Mouse (Mus musculus) spleen, postnatal 4 days (tissue): ENCODE measurements around the gene Dcdc2a.

Experiments
- DNase-seq, 2 experiments: peaks; one replicate each; pipeline ENCODE4 v3.0.0; 2022; ENCODE audit warnings: low spot score in 2 of 2

The Dcdc2a gene

DNA sequence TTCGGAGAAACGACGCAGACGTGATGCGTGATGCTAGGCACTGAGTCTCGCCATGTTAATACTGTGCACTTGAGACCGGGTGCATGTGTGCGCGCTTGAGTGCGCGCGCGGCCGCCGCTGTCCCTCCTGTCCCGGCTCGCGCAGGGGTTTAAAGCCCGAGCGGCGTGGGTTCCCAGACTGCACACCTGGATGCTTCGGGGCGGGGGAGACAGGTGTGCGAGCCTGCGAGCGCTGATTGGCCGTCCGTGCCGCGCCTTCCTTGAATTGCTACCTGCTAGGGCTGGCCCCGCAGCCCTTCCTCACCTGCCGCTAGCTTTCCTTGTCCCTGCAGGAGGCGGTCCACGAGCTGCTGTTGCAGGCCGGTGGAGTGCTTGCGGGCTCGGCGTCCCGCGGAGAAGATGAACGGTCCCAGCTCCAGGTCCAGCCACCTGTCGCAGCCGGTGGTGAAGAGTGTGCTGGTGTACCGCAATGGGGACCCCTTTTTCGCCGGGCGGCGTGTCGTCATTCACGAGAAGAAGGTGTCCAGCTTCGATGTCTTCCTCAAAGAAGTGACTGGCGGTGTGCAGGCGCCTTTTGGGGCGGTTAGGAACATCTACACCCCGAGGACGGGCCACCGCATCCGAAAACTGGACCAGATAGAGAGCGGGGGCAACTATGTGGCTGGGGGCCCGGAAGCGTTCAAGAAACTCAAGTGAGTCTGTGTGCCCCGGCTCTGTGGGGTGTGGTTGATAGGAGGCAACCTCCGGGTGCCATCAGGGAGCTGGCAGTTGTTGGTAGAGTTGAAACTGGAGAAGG is at the start of gene Dcdc2a:
Dcdc2a (plus strand) TSS at position 132 of the 795 bp plus-strand sequence.
- DNase-seq = peak in 1 of 2 experiments; percentile 59

DNA sequence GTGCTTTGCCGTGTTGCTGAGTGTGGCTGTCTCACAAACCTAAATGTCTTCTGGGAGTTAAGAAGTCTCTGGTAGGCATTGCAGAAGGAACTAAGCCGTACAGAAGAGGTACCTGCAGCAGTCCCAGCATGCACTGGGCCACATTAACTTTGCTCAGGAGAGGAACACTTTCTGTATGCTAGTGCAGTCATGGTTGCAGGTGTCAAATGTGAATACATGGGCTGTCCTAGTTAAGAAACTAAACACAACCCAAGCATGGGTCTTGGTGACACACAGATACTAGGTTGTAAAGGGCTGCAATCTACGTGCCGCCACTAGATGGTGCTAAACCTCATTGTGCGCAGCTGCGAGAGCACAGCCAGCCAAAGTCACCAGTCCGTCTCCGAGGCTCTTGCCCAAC is 48.7 kb upstream of the Dcdc2a start:
- peak; percentile 46 to 75 for DNase-seq

DNA sequence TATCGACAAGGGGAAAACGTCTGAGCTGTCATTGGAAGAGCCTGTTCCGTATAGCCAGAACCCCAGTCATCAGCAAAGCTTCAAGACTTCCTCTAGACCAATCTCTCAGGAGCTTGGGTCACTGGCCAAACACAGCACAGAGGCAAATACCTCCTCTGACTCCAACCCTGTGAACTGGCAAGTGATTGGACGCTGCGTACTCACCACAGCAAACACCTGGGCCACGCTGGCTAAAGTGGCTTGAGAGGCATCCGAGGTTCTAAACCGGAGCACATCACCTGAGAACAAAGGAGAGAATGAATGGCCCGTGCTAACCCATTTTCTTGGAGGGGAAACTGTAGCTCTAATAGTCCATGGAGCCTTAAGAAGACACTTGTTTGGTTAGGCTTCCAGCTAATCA is 37.5 kb upstream of the Dcdc2a start:
- DNase-seq = peak in 1 of 2 experiments; percentile 50

DNA sequence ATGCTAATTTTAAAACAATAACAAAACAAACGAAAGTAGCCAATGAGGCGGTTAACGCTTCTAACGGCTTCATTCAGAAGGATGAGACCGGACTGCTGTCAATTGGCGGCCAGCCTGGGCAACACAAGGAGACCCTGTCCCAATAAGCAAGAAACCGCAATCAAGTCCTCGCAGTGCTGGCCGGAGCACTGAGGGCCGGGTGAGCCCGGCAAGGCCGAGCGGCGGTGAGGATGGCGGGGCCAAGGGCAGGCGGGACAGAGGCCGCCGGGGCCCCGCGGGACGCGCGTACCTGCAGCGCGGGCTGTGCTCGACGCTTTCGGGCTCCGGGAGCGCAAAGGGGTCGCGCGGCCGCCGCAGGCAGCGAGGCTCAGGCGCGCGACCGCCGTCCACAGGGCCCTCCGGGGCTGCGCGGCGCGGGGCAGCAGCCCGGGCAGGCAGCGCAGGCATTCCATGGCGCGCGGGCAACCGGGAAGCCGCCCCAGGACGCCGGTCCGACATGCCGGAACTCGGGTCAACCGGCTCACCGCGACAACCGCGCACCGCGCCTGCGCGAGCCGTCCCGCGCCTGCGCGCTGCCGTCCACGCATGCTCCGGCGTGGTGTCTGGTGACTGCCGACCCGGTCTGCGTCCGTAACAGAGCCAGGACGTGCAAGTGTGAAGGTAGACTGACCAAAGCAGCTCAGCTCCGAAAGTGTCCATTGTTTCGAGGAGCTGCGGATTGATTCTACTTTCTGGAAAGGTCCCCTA is 35.8 kb upstream of the Dcdc2a start, which contains the start of gene Mrs2:
Mrs2 (minus strand) TSS at position 587 of the 747 bp plus-strand sequence.
- DNase-seq = peak; percentile 85 to 94

DNA sequence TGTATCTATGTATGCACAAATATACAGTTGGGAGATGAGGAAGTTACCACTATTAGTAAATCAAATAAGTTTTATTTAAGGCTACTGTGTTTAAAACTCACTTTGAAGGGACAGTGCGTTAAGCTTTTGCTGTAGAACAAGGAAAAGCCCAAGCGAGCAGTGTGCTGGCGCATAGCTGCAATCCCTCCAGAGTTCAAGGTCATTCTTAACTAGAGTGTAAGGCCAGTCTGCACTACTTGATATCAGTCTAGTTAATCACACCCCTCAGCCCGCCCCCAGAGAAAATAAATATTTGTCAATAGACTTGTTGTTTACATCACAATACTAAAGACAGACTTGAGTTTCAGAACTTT is 35.3 kb upstream of the Dcdc2a start:
- peak; percentile 16 to 38 for DNase-seq

DNA sequence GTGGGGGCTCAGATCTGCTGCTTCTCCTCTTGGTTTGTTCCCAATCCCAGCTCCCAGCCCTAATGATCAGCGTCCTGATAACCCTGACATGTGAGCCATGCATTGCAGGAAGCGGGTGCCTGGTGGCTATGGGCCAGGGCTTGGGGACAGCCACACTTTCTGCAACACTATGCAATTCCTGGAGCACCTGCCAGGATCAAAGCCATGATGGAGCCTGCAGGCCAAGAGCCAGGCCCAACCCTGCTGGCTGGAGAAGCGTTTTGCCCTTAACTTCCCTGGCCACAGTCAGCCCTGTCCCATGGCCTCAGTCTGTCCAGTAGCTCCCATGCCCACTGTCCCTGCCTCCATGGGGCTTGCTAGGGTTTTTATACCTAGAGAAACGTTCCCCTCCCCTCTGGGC is 33.4 kb upstream of the Dcdc2a start:
- peak in 1 of 2 experiments; percentile 52 for DNase-seq

DNA sequence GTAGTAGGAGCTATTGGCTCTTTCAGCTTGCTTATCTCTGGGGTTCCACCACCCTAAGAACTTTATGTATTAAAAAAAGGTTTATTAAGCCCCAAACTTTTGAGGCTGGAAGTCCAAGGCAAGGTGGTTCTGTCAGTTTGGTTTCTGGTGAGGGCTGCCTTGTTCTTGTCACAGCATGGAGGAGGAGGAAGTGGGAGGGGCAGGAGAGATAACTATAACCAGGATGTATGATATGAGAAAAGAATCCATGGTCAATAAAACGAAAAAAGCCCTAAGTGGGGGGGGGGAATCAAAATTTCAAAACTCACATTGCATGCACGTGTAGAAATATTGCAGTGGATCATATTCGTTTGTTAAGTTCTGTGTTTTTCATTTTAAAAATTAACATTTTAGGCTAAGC is 32.7 kb upstream of the Dcdc2a start:
- DNase-seq = no peak

DNA sequence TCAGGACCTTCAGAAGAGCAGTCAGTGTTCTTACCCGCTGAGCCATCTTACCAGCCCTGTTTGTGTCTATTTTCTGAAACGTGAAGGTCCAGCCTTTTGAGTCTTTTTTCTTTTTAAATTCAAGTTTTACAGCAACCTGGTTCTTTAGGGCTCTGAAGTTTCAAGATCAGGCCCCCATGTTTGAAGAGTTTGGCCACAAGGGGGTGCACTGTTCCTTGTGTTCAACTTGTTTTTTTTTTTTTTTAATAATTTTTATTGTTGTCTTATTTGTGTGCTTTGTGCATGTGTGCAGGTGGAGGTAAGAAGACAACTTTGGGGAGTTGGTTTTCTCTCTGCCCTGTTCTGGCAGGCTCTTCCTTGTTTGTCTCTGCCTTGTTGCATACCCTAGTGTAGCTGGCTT is 31.1 kb upstream of the Dcdc2a start:
- peak in 1 of 2 experiments; percentile 64 for DNase-seq

DNA sequence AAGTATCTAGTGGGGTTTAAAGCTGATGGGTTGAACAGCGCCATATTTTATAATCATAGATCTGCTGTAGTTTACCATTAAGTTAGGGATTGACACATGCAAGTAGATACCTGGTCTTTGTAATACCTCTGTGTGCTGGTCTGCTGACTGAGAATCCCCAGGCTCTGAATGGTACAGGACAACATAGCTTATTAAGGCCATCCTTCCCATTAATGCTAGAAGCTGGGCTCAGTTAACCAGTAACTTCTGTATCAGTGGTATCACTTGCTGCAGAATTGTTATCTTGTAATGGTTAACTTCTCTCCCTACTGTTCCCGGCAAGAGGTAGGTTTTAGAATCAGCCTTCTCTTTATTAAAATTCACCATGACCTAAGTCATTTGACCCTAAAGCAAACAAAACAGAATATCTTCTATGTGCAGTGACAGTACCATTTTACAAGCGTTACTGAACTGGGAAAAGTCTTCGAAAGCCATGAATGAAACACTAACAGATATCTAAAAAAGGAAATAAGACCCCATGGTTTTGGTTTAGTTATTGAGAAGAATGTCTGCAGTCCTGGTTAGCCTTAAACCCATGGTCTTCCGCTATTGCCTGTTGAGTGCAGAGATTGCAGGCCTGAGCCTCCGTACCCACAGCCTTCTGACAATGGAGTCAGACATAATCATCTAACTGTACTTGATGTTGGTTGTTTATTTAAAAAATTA is 29.2 kb upstream of the Dcdc2a start:
- no peak for DNase-seq

DNA sequence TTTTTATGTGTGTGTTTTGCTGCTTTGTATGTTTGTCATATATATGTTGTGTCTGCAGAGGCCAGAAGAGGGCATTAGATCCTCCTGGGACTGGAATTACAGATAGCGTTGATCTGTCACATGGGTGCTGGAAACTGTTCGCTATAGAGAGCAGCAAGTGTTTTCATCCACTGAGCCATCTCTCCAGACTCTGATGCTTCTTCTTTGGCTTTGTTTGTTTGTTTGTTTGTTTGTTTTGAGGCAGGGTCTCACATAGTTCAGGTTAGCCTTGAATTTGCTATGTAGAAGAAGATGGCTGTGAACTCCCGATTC is 28.7 kb upstream of the Dcdc2a start:
- DNase-seq = peak in 1 of 2 experiments; percentile 28

DNA sequence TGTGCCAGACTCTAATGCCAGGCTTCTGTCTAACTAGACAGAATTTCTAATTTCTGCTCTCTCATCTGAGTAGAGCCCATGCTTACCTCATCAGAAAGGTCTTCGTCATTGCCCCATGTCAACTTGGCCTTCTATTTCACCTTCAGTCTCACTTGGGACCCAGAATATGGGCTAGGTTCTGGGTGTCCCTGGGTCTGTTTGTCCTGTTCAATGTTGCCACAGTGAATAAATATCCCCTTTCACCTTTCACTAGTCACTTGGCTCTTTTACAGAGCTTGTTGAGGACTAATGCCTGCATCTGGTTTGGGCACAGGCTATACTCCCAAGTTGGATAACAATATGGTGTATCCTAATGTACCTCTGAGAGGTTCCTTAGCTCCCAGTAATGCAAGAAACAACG is 16.3 kb upstream of the Dcdc2a start:
- DNase-seq = peak in 1 of 2 experiments; percentile 11

DNA sequence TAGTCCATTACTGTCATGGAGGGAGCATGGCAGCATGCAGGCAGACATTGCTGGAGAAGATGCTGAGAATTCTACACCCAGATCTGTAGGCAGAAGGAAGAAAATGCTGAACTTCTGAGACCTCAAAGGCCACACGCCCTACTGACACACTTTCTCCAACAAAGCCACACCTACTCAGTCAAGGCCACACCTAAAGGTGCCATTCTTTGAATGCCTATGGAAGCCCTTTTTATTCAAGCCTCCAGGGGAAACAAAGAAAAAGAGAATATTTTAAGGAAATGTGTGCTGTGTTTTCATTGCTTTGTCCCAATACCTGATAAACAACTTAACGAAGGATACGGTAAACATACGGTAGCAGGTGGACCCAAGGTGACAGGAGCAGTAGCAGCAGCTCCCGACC is 3.1 kb upstream of the Dcdc2a start:
- peak in 1 of 2 experiments; percentile 27 for DNase-seq

DNA sequence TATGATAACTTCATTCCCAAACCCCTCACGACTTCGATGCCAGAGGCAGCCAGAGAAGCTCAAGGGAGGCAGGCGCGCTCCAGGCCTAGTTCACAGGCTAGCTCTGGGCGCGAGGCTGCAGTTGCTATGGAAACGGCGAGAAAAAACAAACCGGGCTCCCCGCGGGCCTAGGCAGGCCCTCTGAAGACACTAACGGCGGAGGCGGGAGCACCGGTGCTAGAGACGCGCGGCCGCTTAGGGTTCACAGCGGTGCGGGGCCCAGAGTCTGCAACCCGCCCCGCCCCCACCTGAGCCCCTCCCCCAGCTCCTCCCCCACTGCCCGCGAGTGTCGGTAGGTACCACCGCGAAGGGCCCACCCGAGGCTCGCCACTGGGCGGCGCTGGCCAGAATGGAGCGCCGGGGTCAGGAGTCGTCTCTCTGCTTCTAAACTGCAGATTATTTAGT is 671 bp upstream of the Dcdc2a start:
- peak; percentile 16 to 67 for DNase-seq

DNA sequence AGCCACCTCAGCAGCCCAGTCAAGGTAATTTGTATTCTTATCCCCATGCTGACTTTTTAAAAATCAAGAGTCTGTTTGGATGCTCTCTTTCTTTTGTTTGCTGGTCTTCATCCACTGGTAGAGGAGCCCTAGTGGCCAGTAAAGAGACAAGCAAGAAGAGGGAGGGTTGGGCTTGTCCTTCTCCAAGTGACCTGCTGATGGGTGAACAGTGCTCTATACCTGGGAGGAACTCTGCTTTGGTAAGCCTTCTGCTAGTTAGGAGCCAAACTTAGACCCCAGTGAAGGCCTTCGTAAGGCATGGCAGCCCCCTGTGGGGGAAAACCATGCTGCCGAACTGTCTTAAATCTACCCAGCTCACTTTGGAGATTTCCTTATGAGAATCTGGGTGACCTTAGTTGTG is 10.9 kb downstream of the Dcdc2a start:
- peak in 1 of 2 experiments; percentile 29 for DNase-seq

DNA sequence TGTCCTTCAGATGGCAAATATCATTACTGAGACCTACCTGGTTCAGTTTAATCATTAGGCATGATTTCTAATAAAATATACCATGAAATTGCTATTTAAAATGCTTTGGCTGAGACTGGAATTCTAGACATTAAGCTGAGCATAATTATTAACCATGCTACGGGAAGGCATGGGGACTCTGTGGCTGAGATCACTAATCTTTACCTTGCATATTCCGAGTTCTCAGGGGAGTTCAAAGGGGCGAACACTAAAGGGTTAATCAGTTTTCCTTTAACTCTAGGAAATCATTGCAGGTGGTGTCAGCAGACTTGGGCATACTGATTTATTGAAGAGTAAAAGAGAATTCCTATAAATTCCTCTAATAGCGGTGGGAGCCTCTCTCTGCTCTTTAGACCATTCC is 11.4 kb downstream of the Dcdc2a start:
- no peak for DNase-seq

DNA sequence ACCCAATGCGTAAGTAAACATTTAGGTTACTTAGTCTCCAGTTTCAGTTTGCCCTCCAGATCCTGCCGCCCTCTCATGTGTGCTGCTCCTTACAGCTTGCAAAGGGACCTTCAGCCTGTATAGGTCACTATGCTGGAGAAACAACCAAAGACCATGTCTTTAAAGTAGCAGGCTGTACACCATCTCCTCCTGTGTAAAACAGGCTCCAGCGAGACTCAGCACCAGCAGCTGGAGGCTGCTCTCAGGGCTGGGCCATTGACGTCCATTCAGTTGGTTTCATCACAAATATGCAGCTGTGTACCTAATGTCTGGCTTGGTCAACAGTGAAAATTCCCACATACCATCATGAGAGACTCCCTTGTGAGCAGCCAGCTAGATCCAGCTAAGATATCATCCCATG is 14.0 kb downstream of the Dcdc2a start:
- no peak for DNase-seq

DNA sequence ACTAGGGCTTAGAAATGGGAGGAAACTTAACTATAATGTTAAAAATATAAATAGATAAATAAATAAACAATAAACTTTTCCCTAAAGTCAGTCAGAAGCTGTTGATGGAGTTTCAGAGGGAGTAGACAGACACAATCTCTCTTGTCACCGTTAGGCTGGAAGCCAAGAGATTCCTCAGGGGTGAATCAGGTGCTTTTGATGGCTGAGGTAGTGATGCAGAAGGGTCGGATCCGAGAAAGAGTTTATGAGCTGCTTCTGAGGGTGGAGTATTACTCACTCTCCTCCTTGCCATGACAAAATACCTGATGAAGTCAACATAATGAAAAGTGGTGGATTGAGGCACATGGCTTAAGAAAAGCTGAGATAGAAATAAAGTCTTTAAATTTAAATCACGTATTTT is 15.0 kb downstream of the Dcdc2a start:
- DNase-seq = no peak

DNA sequence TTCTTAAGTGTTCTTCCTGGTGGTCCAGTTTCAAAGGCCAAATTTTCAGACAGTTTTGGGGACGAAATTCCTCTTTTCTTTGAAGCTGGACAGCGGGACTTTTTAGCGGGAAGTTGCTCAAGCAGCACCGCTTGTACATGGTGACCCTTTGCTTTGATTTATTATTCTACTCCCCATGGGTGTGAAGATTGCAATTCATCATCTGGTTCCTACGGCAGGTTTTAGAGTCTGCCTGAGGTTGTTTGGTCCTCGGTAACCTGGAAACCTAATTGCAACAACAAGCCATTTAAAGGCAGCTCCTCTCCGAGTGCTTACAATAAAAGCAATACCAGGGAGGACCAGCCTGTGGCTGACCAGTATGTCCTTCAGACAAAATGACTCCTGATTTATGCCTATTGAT is 21.5 kb downstream of the Dcdc2a start:
- no peak for DNase-seq

DNA sequence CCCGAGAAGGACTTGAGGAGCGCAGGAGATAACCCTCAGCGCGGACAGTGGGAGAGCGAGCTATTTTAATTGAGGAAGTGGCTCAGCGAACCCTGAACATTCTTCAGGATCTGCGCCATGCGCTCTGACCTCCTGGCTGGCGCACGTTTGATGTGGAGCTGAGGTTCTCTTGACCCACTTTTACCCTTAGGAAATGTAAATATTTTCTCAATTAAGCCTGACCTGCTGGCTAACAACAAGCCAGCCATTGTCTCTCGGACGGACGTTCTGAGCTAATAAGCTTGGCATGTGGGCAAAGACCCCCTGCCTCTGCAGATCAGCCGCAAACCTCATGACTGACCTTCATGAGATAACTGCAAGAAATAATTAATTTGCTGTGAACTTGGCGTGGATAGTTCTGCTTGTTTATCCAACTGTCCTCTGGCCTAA is 27.4 kb downstream of the Dcdc2a start:
- DNase-seq = no peak

DNA sequence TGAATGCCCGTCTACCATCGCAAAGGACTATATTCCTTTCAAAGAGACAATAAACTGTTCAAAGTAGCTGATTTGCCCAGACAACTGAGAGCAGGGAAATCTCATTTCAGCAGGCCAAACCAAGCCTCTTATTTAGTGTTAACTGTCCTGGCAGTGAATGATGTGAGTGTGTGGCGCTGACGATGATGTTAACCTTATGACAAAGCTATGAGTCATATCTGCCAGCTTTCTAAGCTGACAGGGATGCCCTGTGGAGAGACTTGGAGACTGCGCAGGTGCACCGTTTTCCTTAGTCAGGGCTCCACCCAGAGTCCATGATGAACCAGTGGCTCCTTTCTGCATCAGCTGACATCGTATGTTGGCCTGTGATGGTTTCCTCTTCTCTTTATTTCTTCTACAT is 29.3 kb downstream of the Dcdc2a start:
- DNase-seq = no peak

DNA sequence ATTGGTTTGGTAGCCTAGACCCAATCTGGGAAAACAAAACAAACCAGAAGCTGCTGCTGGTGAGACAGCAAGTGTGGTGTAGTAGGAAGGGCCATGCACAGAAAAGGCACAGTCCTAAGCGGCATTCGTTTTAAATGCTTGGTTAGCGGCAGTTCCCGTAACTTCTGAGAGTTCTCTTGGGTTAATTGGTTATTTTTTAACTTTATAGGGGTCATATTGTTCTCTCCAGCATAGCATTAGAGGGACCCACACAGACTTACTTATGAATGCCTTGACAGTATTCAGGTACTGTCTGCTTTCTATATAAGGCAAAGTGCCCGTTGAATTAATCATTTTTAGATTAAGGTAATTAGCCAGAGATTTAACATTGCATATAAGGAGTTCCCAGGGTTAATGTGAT is 35.5 kb downstream of the Dcdc2a start:
- DNase-seq = no peak

DNA sequence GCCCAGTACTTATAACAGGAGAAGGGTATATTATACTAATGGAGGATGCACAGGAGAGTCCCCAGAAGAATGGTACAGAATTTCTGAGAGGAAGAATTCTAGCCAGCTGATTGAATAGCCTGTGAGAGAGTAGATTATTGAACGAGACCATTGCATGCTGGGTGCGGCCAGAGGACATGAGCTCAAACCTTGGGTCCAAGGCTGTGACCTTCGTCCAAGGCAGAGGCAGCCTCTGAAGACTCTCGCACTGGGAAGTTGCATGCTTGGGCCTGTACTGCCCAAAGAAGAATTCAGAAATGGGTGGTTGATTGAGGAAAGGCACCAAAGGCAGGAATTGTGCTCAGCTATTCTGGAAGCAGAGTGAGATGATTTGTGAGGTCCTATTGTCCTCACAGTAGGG is 38.0 kb downstream of the Dcdc2a start:
- no peak for DNase-seq

DNA sequence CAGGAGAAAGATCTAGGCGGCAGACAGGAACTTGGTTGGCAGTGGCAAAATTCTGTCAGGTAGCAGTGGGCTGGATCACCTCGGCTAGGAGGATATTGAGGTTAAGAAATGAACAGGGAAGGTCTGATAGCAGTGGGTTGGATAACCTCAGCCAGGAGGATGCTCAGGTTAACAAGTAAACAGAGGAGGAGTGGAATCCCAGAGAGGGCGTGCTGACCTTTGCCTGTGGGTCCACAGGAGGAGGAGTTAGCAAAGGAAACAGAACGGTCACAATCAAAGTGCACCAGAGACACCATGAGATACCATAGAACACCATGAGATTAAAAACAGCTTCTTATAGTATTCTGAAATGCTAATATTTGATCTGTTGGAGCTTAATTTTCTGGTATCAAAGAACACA is 38.6 kb downstream of the Dcdc2a start:
- DNase-seq = no peak
